In genomic region chr11:55015831-55016241, GRCm38 (mm10) we compare ENCODE assay signal across 7 mouse cellular contexts. TPM values are rescaled to one million over a fixed set of nuclear protein-coding genes. Genes with fewer than 3 reads are reported as not detected.
DNase-seq lines count a peak whose midpoint lies in the region; ATAC-seq lines count a peak whose summit lies in the region.

No protein-coding gene starts in this region.

- H3K4me2 ChIP-seq in heart, embryonic 12.5 days = peak overlapping the region; percentile 8; the same call in 1 of the 2 replicates

- WGBS in heart, embryonic 12.5 days = 32% methylated on average over 9 of the region's 9 CpGs

- peak; percentile 55 for DNase-seq in right cerebral cortex, adult 18-20 months
- DNase-seq in right cerebral cortex, adult 2 months (ENCODE audit: low spot score in 2 of 2) = no peak
- peak; percentile 88 to 91 for DNase-seq in cerebellum, postnatal 14 days
- DNase-seq in kidney, postnatal 4 days = peak; percentile 48 to 64
- DNase-seq in right cerebral cortex, postnatal 14 days = peak; percentile 62
- no peak for DNase-seq in thymus, postnatal 25 days

- H3K9me3 ChIP-seq in heart, embryonic 12.5 days (replicated peaks) = no peaks in the 10 kb centered on the region

- peaks cover 75% of the 10 kb centered on the region for H3K4me1 ChIP-seq in heart, embryonic 12.5 days (replicated peaks)

- no peak overlapping the region for H3K4me3 ChIP-seq in heart, embryonic 12.5 days

- no peaks in the 10 kb centered on the region for H3K27me3 ChIP-seq in heart, embryonic 12.5 days (replicated peaks)

- H3K9ac ChIP-seq in heart, embryonic 12.5 days = peak overlapping the region; percentile 42; the same call in 1 of the 2 replicates

- H3K36me3 ChIP-seq in heart, embryonic 12.5 days = peaks cover 81% of the 10 kb centered on the region

- ATAC-seq in heart, embryonic 12.5 days (ENCODE audit: insufficient number of reproducible peaks, low FRiP score) = peak; percentile 69

- peak overlapping the region; percentile 91 for H3K27ac ChIP-seq in heart, embryonic 12.5 days (ENCODE audit: poor library complexity, severe bottlenecking)

RNA-seq across cellular contexts. Expression of gene Anxa6, which starts 17.4 kb away (rescaled TPM):
- polyA plus RNA-seq in heart, embryonic 12.5 days (2016; fragmentation: Nextera tagmentation; extraction: Ambion mirVana) = 335 and 339 TPM in 2 replicates

RNA-seq across cellular contexts. Expression of gene Tnip1, which starts 53.1 kb away (rescaled TPM):
- polyA plus RNA-seq in heart, embryonic 12.5 days (2016; fragmentation: Nextera tagmentation; extraction: Ambion mirVana) = 23.1 and 23.6 TPM in 2 replicates

Comparison
In these comparisons a context has a peak if more than half of its experiments do, and no peak if none do; other contexts are left out.
1. DNase-seq: peak in right cerebral cortex, adult 18-20 months (single experiment), cerebellum, postnatal 14 days (2 of 2), kidney, postnatal 4 days (2 of 2) and right cerebral cortex, postnatal 14 days (single experiment); none in right cerebral cortex, adult 2 months (0 of 2) and thymus, postnatal 25 days (single experiment).